Mouse (Mus musculus) bone marrow, adult 2 months (tissue): ENCODE results near the gene Slc24a4. TPM values are rescaled to one million over a fixed set of nuclear protein-coding genes. Genes with fewer than 3 reads are reported as not detected.

ENCODE experiments used
- H3K27ac ChIP-seq: fragments of 200-500 bp; 2 replicates; pipeline ENCODE4 v1.5.1; 2012; ENCODE audit warnings: low read depth, mild to moderate bottlenecking, control low read depth, inconsistent platforms, low read length; ENCODE audit not compliant: control insufficient read depth, poor library complexity, insufficient read depth
- H3K4me1 ChIP-seq: fragments of 200-500 bp; 2 replicates; pipeline ENCODE4 v1.6.1; 2011; ENCODE audit warnings: low read length; ENCODE audit not compliant: control insufficient read depth, insufficient read depth
- H3K4me3 ChIP-seq: fragments of 200-500 bp; replicated peaks from 2 replicates; pipeline ENCODE3; 2011; ENCODE audit warnings: mild to moderate bottlenecking, low read depth, low read length, control low read depth; ENCODE audit not compliant: control insufficient read depth
- CTCF ChIP-seq: fragments of 200-500 bp; IDR thresholded peaks from 2 replicates; pipeline ENCODE4 v1.5.1; 2011; ENCODE audit warnings: low read length, control low read depth; ENCODE audit not compliant: control insufficient read depth, insufficient read depth
- POLR2A ChIP-seq: fragments of 200-500 bp; IDR thresholded peaks from 2 replicates; pipeline ENCODE4 v1.6.1; 2011; ENCODE audit warnings: low read depth, mild to moderate bottlenecking, control low read depth, low read length, borderline replicate concordance; ENCODE audit not compliant: control insufficient read depth
- WGBS: fragments of 180-500 bp; shearing (Covaris S2); methylation state at CpG from one replicate; pipeline ENCODE4 v1.1.7; 2018; 5-methylcytosine and 5-hydroxymethylcytosine counted together
- polyA plus RNA-seq: library from polyadenylated mRNA; stranded (reverse); fragments of >200 nt; gene quantifications from 2 replicates; pipeline ENCODE4 v1.2.4, GENCODE M21; 2011; ENCODE audit warnings: low replicate concordance; ENCODE audit not compliant: missing spikeins, insufficient read depth, insufficient read length

Gene Slc24a4
- polyA plus RNA-seq, 1 experiment = not detected

DNA sequence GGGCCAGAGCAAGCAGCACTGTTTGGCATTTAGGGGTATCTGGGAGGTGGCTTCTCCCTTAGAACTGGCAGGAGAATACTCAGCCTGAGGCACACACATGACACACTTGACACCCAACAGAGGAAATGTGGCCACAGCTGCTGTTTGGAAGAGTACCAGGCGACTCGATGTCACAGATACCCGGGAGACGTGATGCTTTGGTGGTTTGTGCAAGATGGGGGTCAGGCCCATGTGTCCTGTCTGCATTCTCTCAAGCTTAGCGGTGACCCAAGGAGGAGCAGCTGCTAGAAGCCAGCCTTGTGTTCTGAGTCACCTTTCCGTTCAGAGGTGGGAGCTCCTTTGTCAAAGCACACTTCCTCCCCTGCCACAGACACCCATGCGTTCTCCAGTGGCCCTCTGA is 166.7 kb downstream of the Slc24a4 start:
- no peak overlapping the region for H3K4me3 ChIP-seq
- no peak for TF ChIP-seq POLR2A
- no peak for TF ChIP-seq CTCF
- H3K27ac ChIP-seq = no peak overlapping the region
- 7% methylated on average over 7 of the region's 7 CpGs for WGBS
- peaks cover 25% of the 10 kb centered on the region for H3K4me1 ChIP-seq

DNA sequence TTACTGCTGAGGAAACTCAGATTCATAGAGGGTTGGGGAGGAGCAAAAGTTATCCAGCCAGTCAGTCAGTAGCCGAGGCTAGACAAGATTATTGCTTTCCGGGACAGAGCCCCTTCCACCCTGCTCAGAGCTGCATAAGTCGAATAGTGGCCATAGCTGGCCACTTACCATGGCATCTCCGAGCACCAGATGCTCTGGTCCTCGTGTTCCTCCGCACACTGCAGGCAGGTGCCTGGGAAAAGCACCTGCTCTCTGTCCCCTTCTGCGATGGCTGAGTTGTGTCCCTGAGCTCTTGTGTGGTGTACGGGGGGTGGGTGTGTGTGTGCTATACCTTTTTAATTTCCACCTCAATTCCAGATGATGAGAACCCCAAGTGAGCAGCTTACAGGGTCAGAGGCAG is 167.1 kb downstream of the Slc24a4 start:
- TF ChIP-seq POLR2A (no peak), CTCF (no peak)
- WGBS = 73% methylated on average over 8 of the region's 8 CpGs
- no peak overlapping the region for H3K4me3 ChIP-seq
- H3K27ac ChIP-seq = peak overlapping the region; percentile 25
- H3K4me1 ChIP-seq = peaks cover 23% of the 10 kb centered on the region

DNA sequence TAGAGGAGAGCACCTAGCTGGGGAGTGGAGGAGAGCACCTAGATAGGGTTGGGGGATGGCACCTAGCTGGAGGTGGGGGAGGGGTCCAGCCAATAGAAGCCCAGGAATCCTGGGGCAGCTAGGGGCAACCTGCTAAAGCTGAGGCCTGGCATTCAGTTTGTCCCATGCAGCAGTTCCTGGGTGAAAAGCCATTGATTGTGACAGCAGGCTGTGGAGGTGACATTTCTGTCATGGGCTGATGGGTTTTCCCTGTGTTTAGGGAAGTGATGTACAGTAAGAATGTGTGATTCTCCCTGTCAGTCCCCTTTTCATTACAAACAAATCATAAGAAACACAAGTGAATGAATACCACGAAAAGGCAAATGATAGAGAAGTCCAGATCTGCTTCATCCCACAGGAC is 167.8 kb downstream of the Slc24a4 start:
- Histone ChIP-seq H3K27ac (no peak overlapping the region; the same call in 1 of the 2 replicates), H3K4me1 (peaks cover 24% of the 10 kb centered on the region), H3K4me3 (no peak overlapping the region)
- WGBS = 78% methylated on average over 1 of the region's 1 CpGs
- no peak for TF ChIP-seq POLR2A
- no peak for TF ChIP-seq CTCF

DNA sequence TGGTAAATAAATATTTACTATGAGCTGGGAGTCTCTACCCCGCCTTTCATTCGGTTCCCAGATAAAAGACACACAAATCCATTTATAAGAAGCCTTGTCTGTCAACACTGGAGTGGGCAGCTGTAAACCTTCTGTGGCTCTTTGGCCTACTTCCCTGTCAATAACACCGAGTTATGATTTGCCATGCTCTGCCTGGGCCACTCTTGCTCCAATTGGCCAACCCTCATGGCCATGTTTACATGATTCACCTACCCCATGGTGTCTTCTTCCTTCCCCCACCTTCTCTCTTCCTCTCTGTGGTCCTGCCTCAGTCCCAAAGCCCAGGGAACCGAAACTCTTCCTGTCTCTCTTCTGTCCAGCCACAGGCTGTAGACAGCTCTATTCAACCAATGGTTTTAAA is 168.4 kb downstream of the Slc24a4 start:
- TF ChIP-seq POLR2A = no peak
- no peak for TF ChIP-seq CTCF
- 55% methylated on average over 4 of the region's 4 CpGs for WGBS
- no peak overlapping the region for H3K4me3 ChIP-seq
- H3K4me1 ChIP-seq = peaks cover 24% of the 10 kb centered on the region
- no peak overlapping the region for H3K27ac ChIP-seq

DNA sequence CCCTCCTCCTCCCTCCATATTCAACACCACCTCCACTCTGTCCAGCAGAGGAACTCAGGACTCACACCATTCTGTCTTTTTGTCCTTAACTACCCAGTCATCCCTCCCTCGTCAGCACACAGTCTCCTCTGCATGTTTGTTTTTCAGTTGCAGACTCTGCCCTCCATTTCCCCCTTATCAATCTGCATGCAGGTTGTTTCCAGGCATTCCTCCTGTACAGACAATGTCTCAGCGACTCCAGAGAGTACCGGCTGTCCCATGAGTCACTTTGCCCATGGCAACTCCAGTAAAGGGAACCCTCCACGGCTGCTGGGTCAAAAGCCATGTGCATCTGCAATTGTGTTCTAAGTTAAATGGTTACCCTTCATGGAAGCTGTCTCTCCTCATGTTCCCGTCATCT is 170.7 kb downstream of the Slc24a4 start:
- H3K4me3 ChIP-seq = no peak overlapping the region
- H3K4me1 ChIP-seq = peaks cover 26% of the 10 kb centered on the region
- no peak for TF ChIP-seq CTCF
- H3K27ac ChIP-seq = no peak overlapping the region
- 42% methylated on average over 5 of the region's 5 CpGs for WGBS

DNA sequence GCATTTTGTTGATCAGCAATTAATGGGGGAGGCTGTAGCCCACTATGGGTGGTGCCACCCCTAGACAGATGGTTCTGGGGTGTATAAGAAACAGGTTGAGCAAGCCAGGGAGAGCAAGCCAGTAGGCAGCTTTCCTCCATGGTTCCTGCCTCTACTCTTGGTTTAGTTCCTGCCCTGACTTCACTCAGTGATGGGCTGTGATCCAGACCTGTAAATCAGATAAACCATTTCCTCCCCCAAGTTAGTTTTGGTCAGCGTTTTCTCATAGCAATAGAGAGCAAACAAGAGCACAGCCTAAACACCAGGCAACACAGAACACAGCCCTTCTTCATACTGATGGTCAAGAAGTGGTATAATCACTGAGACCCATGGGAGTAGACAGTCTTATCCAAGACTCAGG is 173.1 kb downstream of the Slc24a4 start:
- peak overlapping the region; percentile 80; the same call in 1 of the 2 replicates for H3K27ac ChIP-seq
- WGBS = 11% methylated on average over 1 of the region's 1 CpGs
- H3K4me1 ChIP-seq = peaks cover 21% of the 10 kb centered on the region
- TF ChIP-seq POLR2A (no peak), CTCF (no peak)
- no peak overlapping the region for H3K4me3 ChIP-seq

DNA sequence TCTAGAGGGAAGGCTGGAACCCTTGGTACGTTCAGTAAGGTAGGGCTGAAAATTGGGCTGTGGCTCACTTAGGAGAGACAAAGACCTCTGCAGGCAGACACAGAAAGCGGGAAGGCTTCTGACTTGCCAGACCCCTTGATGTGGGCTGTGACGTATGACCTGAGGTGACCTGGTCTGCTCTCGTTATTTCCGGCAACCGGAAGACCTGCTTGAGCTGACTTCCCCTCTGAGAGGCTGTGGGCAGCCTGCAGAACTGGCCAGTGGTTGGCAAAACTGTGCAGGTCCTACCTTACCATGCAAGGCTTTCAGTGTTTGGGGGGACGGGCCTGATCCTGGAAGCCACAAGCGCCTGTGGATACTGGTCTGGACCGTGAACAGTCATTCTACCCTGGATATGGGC is 173.8 kb downstream of the Slc24a4 start:
- no peak overlapping the region for H3K4me3 ChIP-seq
- WGBS = 10% methylated on average over 9 of the region's 9 CpGs
- H3K27ac ChIP-seq = peak overlapping the region; percentile 80
- peaks cover 21% of the 10 kb centered on the region for H3K4me1 ChIP-seq
- TF ChIP-seq POLR2A (no peak), CTCF (no peak)

DNA sequence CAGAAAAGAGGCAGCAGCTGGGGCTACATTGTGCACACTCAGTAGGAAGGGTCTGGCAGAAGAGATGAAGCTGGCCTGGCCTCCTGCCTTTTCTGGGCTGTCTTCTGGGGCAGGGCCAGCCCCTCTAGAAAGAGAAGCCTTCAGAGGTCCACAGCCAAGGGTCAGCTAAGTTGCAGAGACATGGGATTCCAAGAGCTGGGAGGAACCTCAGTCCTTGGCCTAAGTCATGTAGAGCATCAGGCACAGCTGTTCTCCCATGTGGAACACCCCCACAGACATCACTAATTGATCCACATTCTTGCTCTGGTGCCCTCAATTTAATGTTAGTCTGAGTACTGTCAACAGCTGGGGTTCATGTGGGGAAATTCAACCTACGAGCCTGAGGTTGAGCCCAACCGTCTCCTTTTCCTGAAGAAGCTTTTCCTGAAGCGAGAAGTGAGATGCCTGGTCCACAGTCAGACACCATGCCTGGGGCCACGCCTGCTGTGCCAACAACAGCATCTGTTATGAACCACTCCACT is 174.4 kb downstream of the Slc24a4 start:
- peak overlapping the region; percentile 80 for H3K27ac ChIP-seq
- TF ChIP-seq POLR2A (no peak), CTCF (no peak)
- H3K4me3 ChIP-seq = no peak overlapping the region
- peaks cover 21% of the 10 kb centered on the region for H3K4me1 ChIP-seq
- 40% methylated on average over 4 of the region's 4 CpGs for WGBS

DNA sequence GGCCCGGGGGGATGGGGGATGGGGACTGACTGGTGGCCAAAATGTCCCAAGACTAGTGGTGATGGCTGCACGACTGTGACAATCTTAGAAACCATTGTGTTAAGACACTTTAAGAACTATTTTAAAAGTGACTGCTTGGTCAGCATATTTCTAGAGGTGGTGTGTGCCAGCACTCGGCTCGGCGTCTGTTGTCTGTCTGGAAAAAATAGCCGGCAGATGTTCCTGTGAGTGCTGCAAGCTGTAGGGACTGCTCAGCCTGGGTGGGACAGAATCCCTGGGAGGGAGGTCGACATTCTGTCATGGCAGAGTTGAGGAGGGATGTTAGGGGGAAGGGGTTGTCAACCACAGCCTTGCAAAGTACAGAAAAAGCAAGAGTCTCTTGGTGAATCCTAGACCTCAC is 175.3 kb downstream of the Slc24a4 start:
- Histone ChIP-seq H3K4me1 (peaks cover 21% of the 10 kb centered on the region), H3K4me3 (no peak overlapping the region), H3K27ac (peak overlapping the region; percentile 26; the same call in 1 of the 2 replicates)
- 67% methylated on average over 7 of the region's 7 CpGs for WGBS
- TF ChIP-seq CTCF = no peak
- no peak for TF ChIP-seq POLR2A
